Mouse (Mus musculus) cerebellum, adult 2 months (tissue): ENCODE results near the gene Smug1. TPM values are rescaled to one million over a fixed set of nuclear protein-coding genes. Genes with fewer than 3 reads are reported as not detected.
A peak's percentile ranks its signal among the peaks of the same experiment; 100 is the strongest.

Experiments
- DNase-seq, 2 experiments: peaks; one replicate each; pipeline ENCODE4 v3.0.0; 2021
- H3K27ac ChIP-seq: fragments of 200-500 bp; 2 replicates; pipeline ENCODE4 v1.5.1; 2012; ENCODE audit warnings: low read length, control low read depth, inconsistent platforms; ENCODE audit not compliant: insufficient read depth
- H3K27me3 ChIP-seq: fragments of 200-500 bp; 2 replicates; pipeline ENCODE4 v1.6.1; 2012; ENCODE audit warnings: inconsistent platforms, mild to moderate bottlenecking, low read length, moderate library complexity; ENCODE audit not compliant: control insufficient read depth, insufficient read depth
- H3K4me1 ChIP-seq: fragments of 200-500 bp; 2 replicates; pipeline ENCODE4 v1.6.1; 2011; ENCODE audit warnings: low read length; ENCODE audit not compliant: control insufficient read depth, insufficient read depth
- H3K4me3 ChIP-seq: fragments of 200-500 bp; replicated peaks from 2 replicates; pipeline ENCODE3; 2011; ENCODE audit warnings: mild to moderate bottlenecking, low read depth, low read length, control low read depth; ENCODE audit not compliant: insufficient read depth
- CTCF ChIP-seq: fragments of 200-500 bp; IDR thresholded peaks from 2 replicates; pipeline ENCODE4 v1.5.1; 2011; ENCODE audit warnings: low read depth, mild to moderate bottlenecking, control low read depth, low read length, moderate library complexity, borderline replicate concordance; ENCODE audit not compliant: insufficient read depth
- POLR2A ChIP-seq: fragments of 200-500 bp; IDR thresholded peaks from 2 replicates; pipeline ENCODE4 v1.6.1; 2011; ENCODE audit warnings: low read length, control low read depth, borderline replicate concordance; ENCODE audit not compliant: insufficient read depth
- WGBS: fragments of 180-500 bp; shearing (Covaris S2); methylation state at CpG from one replicate; pipeline ENCODE4 v1.1.7; 2018; 5-methylcytosine and 5-hydroxymethylcytosine counted together
- polyA plus RNA-seq: library from polyadenylated mRNA; depleted of rRNA; stranded (reverse); fragments of >200 nt; gene quantifications from 2 replicates; pipeline ENCODE4 v1.2.3, GENCODE M21; 2012

The Smug1 gene
- polyA plus RNA-seq, 1 experiment, result 17.8 TPM

GRCm38 (mm10) chr15:103196835-103197234, 29.9 kb upstream of the Smug1 start:
- H3K27ac ChIP-seq, result no peak overlapping the region
- TF ChIP-seq CTCF (no peak), POLR2A (no peak)
- no peaks in the 10 kb centered on the region for H3K4me1 ChIP-seq
- no peaks in the 10 kb centered on the region for H3K27me3 ChIP-seq
- WGBS, result 21% methylated on average over 1 of the region's 1 CpGs
- no peak for DNase-seq
- H3K4me3 ChIP-seq, result no peak overlapping the region

- no peaks in the 10 kb centered on the region for H3K27me3 ChIP-seq
- no peak for DNase-seq
- H3K27ac ChIP-seq, result no peak overlapping the region
- no peaks in the 10 kb centered on the region for H3K4me1 ChIP-seq
- TF ChIP-seq CTCF, result no peak
- no peak for TF ChIP-seq POLR2A
- H3K4me3 ChIP-seq, result no peak overlapping the region
- 74% methylated on average over 2 of the region's 2 CpGs for WGBS
Measured at GRCm38 (mm10) chr15:103193606-103194005, 26.7 kb upstream of the Smug1 start.

GRCm38 (mm10) chr15:103190531-103191462, 23.9 kb upstream of the Smug1 start:
- TF ChIP-seq POLR2A (no peak), CTCF (peak; percentile 68)

GRCm38 (mm10) chr15:103190083-103190482, 23.2 kb upstream of the Smug1 start:
- 57% methylated on average over 7 of the region's 7 CpGs for WGBS
- no peaks in the 10 kb centered on the region for H3K4me1 ChIP-seq
- no peak overlapping the region for H3K27ac ChIP-seq
- DNase-seq, result no peak
- H3K4me3 ChIP-seq, result no peak overlapping the region
- TF ChIP-seq POLR2A (no peak), CTCF (no peak)
- H3K27me3 ChIP-seq, result no peaks in the 10 kb centered on the region

More at GRCm38 (mm10) chr15:103190531-103191462, 23.9 kb upstream of the Smug1 start:
- Histone ChIP-seq H3K4me1 (no peaks in the 10 kb centered on the region), H3K27ac (no peak overlapping the region), H3K4me3 (no peak overlapping the region), H3K27me3 (no peaks in the 10 kb centered on the region)
- DNase-seq, result peak in 1 of 2 experiments; percentile 36
- WGBS, result 65% methylated on average over 10 of the region's 10 CpGs

GRCm38 (mm10) chr15:103187803-103188202, 20.9 kb upstream of the Smug1 start:
- no peaks in the 10 kb centered on the region for H3K4me1 ChIP-seq
- DNase-seq, result no peak
- H3K27ac ChIP-seq, result no peak overlapping the region
- TF ChIP-seq POLR2A (no peak), CTCF (no peak)
- H3K27me3 ChIP-seq, result no peaks in the 10 kb centered on the region; the same call in 1 of the 2 replicates
- 79% methylated on average over 6 of the region's 6 CpGs for WGBS
- H3K4me3 ChIP-seq, result no peak overlapping the region

- H3K4me1 ChIP-seq, result no peaks in the 10 kb centered on the region
- H3K27ac ChIP-seq, result no peak overlapping the region
- TF ChIP-seq POLR2A (no peak), CTCF (peak; percentile 87)
- no peak overlapping the region for H3K4me3 ChIP-seq
- peak; percentile 61 to 65 for DNase-seq
- 42% methylated on average over 19 of the region's 19 CpGs for WGBS
- no peaks in the 10 kb centered on the region; the same call in 1 of the 2 replicates for H3K27me3 ChIP-seq
Measured at GRCm38 (mm10) chr15:103185462-103186198, 18.7 kb upstream of the Smug1 start.

- no peaks in the 10 kb centered on the region; the same call in 1 of the 2 replicates for H3K27me3 ChIP-seq
- TF ChIP-seq CTCF, result 0 out of 2 replicates have a peak, but pooled peaks have one; percentile 0
- TF ChIP-seq POLR2A, result no peak
- WGBS, result 17% methylated on average over 25 of the region's 25 CpGs
- no peak overlapping the region for H3K27ac ChIP-seq
- H3K4me3 ChIP-seq, result no peak overlapping the region
- DNase-seq, result no peak
- no peaks in the 10 kb centered on the region for H3K4me1 ChIP-seq
Measured at GRCm38 (mm10) chr15:103183651-103184610, 17.0 kb upstream of the Smug1 start.
